Mouse (Mus musculus): ENCODE results near the gene Tulp4.

GRCm38 (mm10) chr17:6128039-6128438 lies 21.8 kb downstream of the Tulp4 start:
- TF ChIP-seq POLR2A (IDR thresholded peaks at IDR 0.05; ENCODE audit: control insufficient read depth, extremely low read depth, insufficient read depth, low read length, poor library complexity) (no peak), CTCF (IDR thresholded peaks at IDR 0.05; ENCODE audit: borderline replicate concordance, control insufficient read depth, extremely low read depth, insufficient read depth, low read length, poor library complexity) (no peak)
